Mouse (Mus musculus): Measurements from ENCODE around the gene Abcc3.
"Not testable (repeated sequence)": the region's sequence is repeated elsewhere in the genome, so short reads cannot be mapped to it uniquely, and the experiment has no call there.

The Abcc3 gene

DNA sequence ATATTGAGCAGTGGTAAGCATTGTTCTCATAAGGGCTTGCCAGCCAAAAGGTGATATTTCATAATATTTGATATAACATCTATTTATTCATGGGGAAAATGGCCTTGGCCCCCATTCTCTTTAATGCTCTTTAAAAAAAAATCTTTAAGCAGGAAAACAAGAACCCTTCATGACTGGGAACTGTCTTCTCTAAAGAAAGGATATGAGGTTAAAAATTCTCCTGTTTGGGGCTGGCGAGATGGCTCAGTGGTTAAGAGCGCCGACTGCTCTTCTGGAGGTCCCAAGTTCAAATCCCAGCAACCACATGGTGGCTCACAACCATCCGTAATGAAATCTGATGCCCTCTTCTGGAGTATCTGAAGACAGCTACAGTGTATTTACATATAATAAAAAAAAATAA is 9.2 kb upstream of the Abcc3 start:
- DNase-seq, result not testable (repeated sequence)

DNA sequence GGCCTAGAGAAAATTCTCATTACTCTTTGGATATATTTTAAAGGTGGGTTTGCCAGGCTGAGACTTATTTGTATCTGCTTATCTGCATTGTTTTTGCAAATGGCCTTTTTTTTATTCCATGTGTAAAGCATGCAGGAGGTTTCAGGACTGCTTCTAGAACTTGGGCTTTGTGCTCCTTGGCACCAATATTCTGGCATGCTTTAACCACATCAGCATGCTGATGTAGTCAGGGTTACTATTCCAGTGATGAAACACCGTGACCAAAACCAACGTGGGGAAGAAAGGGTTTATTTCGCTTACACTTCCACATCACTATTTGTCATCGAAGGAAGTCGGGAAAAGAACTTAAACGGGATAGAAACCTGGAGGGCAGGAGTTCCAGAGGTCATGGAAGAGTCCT is 8.2 kb upstream of the Abcc3 start:
- DNase-seq, result no peak

DNA sequence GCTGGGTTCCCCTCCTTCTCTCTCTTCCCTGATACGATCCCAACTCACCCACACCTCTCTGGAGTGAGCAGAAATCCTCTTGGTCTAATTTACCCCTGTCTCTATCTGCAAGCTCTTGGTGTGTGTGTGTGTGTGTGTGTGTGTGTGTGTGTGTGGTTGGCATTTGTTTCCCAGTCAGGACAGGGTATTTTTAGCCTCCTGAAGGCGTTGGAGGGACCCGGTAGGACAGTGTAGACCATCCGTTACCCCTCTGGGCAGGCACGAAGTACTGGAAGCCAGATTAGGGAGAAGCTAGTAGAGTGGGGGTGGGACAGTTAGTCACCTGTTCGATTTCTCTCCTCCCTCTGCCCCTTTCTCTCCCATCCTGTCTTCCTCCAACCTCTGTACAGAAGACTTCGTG is 1.3 kb upstream of the Abcc3 start:
- no peak for DNase-seq

DNA sequence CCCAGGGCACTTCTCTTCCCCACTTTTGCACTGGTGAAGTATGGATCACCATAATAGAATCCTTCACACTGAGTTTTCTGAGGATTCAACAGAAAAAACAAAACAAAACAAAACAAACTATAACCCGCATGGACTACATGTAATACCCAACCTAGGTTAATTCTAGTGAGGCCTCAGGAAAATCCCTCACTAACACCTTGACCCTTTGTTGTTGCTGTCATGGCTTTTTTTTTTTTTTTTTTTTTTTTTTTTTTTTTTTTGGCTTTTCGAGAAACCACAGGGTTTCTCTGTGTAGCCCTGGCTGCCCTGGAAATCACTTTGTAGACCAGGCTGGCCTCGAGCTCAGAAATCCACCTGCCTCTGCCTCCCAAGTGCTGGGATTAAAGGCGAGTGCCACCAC is 693 bp upstream of the Abcc3 start:
- DNase-seq, result not testable (repeated sequence)

DNA sequence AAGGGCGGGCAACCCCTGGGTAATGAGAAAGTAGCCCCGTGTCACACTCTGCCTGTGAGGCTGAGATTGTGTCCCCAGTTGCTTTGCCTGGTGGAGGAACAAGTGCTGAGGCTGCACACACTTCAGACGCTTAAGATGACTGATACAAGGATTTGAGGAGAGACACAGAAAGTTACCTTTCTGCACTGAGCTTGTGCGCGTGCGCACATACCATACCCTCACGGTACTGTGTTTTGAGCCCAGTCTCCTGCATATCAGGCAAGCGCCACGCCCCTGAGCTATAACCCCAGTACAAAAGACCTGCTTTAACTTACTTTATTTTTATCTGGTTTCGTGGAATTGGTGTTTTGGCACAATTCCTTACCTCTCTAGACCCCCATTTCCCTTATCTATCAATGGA is 1.1 kb downstream of the Abcc3 start:
- DNase-seq, result no peak

DNA sequence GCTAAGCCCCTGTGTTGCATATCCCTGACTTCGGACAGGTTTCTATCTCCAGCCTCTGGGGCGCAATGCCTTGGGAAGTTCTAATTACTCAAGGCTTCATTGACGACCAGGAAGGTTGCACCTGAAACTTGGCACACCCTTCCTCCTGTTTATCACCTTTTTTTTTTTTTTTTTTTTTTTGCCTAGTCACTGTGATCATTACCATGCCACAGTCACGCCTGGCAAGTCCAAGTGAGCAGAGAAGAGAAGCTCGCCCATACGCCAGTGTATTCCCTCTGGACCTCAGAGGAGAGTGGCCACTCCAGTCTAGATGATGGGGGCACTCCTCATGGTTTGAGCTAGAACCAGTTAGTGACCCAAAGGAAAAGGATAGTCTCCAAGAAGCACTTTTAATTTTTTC is 2.0 kb downstream of the Abcc3 start:
- DNase-seq, result no peak

DNA sequence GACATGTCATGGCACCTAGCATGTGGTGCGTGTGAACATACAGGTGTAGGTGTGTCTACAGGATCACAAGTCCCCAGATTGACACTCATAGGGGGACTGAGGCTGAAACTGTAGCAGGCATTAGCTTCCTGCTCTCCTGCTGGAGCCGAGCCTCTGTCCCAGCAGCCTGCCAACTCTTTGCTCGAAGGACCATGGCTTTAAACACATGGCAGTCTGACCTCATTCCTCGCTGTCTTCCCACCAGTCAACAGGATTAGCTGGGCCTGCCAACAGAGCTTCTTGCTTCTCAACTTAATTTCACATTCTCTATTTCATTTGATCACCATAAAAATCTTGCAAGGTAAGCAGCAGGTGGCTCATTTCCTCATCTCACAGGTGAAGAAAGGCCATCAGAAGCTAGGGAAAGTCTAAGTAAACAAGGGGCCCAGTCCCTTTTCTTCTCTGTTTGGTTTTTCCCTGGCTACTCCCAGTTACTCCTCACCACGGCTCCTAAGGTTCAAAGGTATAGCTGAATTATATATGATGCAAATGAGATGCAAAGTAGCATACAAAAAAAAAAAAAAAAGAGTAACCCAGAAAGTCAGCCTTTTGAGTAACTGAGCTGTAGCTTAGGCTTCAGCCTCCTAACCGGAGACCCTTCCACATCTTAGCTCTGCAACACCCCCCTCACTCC is 2.9 kb downstream of the Abcc3 start:
- DNase-seq, result no peak

DNA sequence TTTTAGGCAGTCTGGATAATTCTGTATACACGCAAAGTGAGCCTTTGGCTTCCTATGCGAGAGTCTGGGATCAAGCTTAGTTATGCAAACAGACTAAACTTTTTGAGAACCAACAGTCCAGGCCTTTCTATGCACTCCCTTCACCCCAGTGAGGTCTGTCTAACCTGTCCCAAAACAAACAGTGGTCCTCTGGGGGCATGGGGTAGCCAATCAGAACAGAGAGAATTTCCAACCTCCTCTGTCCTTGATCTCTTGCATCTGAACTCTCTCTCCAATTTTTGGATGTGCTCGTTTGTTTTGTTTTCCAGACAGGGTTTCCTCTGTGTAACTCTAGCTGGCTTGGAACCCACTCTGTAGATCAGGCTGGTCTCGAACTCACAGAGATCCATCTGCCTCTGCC is 3.8 kb downstream of the Abcc3 start:
- DNase-seq, result no peak

DNA sequence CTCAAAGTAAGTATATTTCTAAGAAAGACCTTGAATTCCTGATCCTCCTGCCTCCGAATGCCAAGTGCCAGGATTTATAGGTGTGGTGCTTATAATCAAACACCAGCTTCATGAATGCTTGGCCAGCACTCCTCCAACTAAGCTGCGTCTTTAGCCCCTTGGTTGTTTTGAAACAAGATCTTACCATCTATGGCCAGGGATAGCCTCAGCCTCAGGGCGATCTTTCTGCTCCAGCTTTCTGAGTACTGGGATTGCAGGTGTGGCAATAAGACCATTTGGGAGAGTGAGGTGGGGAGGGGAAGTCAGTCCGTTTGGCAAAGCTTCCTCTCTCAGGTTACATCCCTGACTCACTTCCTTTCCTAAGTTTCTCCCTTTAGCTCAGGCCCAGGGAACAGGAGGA is 5.0 kb downstream of the Abcc3 start:
- DNase-seq, result no peak

DNA sequence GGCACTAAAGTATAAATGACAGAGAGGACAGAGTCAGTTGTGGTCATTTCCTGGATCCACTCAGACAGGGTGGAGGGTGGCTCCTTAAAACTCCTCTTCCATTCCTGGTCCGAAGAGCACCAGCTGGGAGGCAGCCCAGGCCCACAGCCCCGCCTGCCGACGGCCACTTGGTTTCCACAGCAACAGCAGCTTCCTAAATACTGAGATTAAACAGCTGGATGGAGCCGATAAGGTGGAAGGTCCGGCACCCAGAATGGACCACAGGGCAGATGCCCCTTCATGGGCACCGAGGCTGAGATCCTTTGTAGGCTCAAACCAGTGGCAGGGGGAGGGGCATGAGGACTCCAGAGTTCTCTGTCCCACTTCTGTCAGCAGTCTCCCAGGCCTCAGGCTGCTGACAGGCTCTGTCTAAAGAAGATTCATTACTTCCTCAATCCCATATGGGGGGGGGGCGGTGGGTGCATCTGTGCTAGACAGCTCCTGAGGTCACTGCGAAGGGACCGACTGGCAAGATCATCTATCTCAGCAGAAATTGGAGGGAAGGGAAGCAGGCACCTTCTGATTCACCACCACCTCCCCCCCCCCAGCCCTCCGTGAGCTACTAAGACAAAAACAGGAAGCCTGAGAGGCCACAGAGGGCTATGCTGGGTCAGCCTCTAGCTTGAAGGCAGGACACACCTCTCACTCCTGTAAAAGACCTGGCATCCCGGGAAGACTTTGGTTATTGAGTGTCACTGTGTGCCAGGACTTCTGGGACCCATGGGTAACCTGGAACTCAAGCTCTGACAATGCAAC is 6.6 kb downstream of the Abcc3 start:
- DNase-seq, result peak; percentile 72

DNA sequence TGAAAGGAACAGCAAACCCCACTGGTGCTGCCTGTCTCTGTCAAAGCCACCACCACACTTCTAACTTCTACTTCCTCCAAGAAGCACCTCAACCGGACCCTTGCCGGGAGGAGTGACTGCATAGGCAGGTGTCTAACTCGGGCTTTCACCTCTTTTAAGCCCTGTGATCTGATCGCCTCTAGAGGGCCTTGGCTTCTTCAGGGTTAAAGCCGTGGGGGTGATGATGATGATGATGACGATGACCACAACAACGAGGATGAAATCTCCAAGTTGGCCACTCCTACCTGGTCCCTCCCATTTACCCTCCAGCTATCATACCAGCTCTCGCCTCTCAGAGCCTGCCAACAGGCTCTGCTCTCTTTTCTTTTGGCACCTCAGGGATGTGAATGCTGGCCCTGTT is 13.1 kb downstream of the Abcc3 start:
- DNase-seq, result no peak

DNA sequence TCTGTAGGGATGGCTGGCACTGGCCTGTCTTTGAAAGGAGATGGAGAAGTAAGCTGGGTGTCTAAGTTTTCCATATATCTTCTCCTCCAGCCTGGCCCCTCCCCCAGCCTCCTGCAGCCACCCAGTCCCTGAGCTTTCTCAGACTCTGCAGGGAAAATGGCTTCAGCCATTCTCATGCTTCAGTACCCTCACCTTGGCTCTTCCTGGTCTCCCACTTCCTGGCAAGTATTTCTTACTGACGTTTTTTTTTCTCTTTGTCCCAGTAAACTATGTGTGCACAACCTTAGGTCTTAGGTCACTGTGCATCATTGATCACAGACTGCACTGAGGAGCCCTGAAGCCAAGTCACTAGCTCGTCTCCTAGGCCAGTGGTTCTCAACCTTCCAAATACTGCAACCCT is 13.7 kb downstream of the Abcc3 start:
- no peak for DNase-seq

DNA sequence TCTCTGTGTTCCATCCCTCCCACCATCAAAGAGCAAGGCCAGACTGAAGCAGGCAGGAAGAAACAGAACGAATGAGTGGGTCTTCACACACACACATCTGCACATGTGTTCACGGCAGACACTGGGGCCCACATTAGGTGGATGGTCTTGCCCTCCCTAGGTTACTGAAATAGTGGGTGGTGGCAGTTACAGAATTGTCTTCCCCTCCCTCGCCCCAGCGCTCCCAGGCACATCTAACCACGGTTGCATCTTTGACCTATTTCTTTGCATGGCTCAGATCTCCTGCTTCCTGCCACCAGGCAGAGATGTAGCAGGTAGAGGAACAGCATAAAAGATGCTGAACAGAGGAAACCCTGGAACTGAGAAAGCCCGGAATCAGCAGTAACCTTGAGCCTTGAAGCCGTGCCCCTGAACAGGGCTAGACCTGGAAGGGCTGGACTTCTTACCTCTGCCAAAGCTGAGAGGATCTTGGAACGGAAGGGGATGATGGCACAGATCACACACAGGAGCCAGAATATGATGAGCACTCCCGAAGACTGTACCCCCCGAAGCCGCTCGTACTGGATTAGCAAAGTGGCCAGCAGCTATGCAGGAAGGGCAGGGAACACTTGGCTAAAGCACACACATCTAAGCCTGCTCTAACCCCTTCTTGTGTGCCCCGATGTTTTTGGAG is 18.4 kb downstream of the Abcc3 start:
- no peak for DNase-seq

DNA sequence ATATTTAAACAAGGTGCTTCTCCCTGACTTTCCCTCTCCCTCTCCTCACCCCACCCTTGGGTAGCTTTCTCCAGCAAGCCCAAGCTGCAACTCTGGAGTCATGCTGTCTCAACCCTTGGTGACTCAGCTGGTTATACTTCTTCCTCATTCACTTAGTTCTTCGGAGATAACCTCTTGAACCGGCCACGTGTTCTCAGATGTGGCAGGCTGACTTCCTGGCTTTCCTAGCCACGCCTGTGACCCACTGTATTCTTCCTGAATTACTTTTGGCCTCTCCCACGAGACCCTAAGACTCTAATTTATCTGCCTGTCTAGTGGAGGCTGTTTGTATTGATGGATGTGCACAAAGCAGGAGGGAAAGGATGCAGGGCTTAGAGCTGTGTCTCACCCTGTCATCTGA is 22.0 kb downstream of the Abcc3 start:
- no peak for DNase-seq

DNA sequence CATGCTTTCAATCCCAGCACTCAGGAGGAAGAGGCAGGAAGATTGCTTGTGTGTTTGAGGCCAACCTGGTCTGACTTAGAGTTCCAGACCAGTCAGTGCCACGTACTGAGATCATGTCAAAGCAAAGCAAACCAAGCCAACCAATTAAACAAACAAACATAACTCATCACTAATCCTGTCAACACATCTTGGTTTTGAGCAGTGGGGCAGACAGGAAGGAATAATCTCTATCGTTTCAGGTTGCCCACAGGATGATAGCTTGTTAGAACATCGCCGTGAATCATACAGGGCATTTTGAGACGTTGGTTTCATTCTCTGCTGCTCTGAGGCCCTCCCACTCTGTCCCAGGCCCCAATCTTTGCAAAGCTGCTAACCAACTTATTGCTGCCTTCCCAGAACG is 22.8 kb downstream of the Abcc3 start:
- DNase-seq, result no peak

DNA sequence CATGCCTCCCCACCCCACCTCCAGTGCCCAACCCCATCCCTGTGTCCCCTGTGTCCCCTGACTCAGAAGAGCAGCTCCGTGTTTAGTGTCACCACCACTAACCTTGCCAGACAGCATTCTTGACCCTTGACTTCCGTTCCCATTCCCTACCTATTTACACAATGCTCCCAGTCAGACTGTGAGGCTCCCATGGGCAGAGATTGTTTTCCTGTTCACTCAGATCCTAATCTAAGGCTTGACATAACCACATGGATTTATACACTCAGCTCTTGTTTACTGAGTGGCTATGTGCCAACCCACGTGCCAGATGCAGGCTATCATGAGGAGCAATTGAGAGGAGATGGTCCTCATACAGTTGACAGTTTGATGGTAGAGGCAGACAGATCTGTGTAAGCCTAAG is 27.5 kb downstream of the Abcc3 start:
- DNase-seq, result no peak

DNA sequence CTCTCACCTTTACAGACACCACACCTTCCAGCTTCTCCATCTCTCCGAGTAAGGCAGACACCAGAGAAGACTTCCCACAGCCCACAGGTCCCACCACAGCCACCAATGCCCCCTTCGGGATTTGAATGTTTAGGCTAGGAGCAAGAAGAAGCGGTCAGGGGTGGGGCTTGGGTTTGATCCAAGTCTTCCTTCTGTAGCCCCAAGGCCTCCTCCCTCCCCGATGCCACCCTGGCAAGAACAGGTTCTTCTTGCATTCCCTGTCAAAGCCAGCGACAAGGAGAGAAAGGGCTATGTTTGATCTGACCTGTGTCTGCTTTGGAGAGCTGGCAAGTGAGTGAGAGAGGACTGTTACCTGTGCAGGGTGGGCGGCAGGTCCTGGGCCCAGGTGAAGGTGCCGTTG is 29.1 kb downstream of the Abcc3 start:
- no peak for DNase-seq

DNA sequence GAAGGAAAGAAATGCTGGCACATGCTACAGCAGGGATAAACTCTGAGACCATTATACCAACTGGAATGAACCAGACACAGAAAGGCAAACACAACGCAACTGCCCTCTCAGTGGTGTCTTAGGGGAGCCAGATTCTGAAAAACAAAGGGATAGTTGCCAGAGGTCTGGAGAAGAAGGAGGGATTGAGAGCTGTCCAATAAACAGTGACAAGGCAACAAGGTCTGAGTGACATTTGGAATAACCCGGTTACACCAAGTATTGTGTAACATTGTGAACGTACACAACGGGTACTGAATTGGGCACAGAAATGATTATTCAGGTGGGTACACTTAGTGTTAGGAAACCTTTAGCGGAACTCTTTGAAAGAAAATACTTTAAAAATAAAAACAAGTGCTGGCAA is 30.7 kb downstream of the Abcc3 start:
- DNase-seq, result no peak

DNA sequence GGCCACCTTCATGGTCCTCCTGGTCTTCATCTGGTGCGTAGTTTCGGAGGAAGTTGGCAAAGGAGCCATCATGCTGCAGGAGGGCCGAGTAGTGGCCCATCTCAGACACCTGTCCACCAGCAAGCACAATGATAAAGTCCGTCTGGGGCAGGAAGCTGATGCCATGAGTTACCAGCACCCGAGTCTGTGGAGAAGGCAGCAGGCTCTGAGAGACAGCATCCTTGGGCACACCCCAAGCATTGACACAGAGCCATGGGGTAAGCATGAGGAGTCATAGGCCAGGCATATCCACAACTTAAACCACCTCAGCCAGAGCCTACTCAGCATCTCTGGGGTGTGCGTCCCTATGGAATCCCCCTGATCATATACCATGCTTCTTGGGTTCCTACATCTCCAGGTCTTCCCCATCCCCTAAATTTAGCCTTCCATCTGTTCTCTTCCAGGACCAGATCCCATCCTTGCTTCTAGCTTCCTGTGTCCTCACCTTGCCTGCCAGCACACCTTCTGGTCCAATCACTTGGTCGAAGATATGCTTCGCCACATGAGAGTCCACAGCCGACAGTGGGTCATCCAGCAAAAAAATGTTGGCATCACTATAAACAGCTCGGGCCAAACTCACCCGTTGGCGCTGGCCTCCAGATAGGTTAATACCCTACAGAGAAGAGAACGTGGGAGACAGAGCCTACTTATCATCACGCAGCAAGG is 31.5 kb downstream of the Abcc3 start:
- DNase-seq, result no peak

DNA sequence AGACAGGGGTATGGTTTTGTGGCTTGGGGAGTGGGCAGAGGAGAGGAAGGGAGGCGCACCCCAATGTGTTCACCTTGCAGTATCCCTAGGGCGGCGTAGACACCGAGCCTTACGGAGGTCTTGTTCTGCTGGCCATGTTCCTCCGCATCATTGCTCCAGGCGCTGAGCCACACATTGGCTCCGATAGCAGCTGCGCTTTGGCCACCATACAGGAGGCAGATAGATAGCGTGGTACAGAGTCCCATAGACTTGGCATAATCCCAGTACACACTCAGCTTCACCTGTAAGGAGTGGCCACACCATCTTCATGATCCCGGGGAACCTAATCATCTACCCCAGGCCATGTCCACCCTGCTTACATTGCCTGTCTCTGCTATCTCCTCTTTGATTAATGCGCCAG is 33.6 kb downstream of the Abcc3 start:
- no peak for DNase-seq

DNA sequence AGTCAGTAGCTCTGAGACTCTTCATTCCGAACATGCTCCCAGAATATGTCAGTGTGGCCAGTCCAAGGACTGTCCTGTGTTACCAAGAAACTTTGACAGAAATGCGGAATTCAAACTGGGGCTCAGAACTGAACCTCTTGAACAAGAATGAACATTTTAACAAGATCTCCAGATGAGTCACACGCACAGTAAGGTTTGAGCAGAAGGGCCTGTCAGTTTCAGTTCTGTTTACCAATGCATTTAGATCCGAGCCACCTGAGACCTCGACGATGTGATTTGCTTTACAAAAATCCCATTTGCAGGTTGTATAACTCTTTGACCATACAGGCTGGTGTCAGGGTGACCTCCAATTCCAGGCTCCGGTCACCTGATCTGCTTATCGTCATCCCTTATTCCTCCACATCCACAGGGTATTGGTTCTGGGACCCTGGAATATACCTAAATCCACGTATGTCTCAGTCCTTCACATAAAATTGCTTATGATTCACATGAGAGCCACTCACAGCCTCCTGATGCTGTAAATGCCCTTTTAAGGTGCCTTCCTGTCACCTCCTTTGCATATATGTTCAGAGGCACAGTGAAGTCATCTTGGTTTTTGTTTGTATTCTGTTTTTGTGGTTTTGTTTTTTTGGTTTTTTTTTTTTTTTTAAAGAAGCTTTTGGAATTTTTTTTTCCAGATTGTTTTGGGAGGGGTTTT is 37.1 kb downstream of the Abcc3 start:
- DNase-seq, result no peak

DNA sequence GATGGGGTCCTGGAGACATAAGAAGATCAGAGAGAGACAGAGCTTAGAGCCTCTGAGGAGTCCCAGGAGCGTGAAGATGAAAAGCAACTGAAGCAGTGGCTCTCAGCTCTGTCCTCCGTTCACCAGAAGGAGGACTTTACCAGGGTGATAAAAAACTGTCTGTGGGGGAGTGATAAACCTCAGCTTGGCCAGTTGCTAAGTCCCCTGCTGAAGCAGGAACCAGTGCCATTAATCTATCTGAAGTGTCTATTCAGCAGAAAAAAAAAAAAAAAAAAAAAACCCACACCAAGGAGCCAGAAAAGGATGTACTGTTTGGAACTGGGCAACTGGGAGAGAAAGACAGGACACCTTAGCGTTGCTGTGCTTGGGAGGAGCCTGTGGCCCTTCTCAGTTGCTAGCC is 41.7 kb downstream of the Abcc3 start:
- DNase-seq, result no peak

DNA sequence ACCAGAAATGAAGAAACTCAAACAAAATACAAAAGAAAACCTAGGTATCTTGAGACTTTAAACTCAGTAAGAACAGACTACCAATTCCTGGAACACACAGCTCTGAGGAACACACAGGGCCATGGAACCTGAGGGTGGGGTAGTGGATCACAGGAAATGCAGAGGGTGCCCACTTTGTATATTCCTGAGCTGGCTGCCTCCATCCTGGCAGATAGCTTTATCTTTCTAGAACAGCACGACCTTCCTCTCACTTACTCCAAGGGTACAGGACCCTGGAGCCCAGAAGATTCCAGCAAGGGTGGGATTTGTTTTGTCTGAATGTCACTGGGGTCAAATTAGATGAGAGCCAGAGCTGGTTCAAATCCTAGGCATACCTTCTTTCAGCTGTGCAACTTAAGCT is 42.5 kb downstream of the Abcc3 start:
- DNase-seq, result no peak

Measured in retina, postnatal 1 day (tissue).